Mouse (Mus musculus): ENCODE data around the gene Kcnrg.

GRCm38 (mm10) chr14:61571366-61571765, 35.9 kb upstream of the Kcnrg start:
- no peak for TF ChIP-seq POLR2A (IDR thresholded peaks at IDR 0.05; ENCODE audit: low read depth, low read length)
- TF ChIP-seq CTCF (conservative IDR thresholded peaks at IDR 0.05; ENCODE audit: insufficient read depth, insufficient read length, low read depth, low read length): peak; percentile 92

All from kidney, adult 2 months (tissue).